Mouse (Mus musculus) stomach, embryonic 16.5 days (tissue): ENCODE measurements around the gene Olfr787. TPM values are rescaled to one million over a fixed set of nuclear protein-coding genes. Genes with fewer than 3 reads are reported as not detected.

Source experiments
- ATAC-seq: fragments of 200-750 bp; cut with Nextera tagmentation; 2 replicates; pipeline ENCODE4 v1.8.0; 2017; ENCODE audit warnings: moderate number of reproducible peaks, moderate TSS enrichment; ENCODE audit not compliant: insufficient read depth, low FRiP score
- H3K27ac ChIP-seq: fragments of 300-500 bp; sonication (generic); 2 replicates; pipeline ENCODE4 v1.5.1; 2014; ENCODE audit warnings: low read length
- H3K27me3 ChIP-seq: fragments of 300-500 bp; sonication (generic); 2 replicates; pipeline ENCODE4 v1.6.1; 2014; ENCODE audit warnings: low read length, control low read depth, mixed read lengths; ENCODE audit not compliant: control insufficient read depth, insufficient read depth
- H3K36me3 ChIP-seq: fragments of 300-500 bp; sonication (generic); 2 replicates; pipeline ENCODE4 v1.6.1; 2014; ENCODE audit warnings: low read length; ENCODE audit not compliant: control insufficient read depth, insufficient read depth
- H3K4me1 ChIP-seq: fragments of 300-500 bp; sonication (generic); 2 replicates; pipeline ENCODE4 v1.6.1; 2014; ENCODE audit warnings: low read length, control low read depth, mixed read lengths; ENCODE audit not compliant: control insufficient read depth, insufficient read depth
- H3K4me2 ChIP-seq: fragments of 300-500 bp; sonication (generic); 2 replicates; pipeline ENCODE4 v1.6.1; 2014; ENCODE audit warnings: low read depth, low read length, mixed read lengths
- H3K4me3 ChIP-seq: fragments of 300-500 bp; sonication (generic); replicated peaks from 2 replicates; pipeline ENCODE4 v1.5.1; 2014; ENCODE audit warnings: mild to moderate bottlenecking, low read length
- H3K9ac ChIP-seq: fragments of 300-500 bp; sonication (generic); 2 replicates; pipeline ENCODE4 v1.6.1; 2014; ENCODE audit warnings: low read length
- H3K9me3 ChIP-seq: fragments of 300-500 bp; sonication (generic); replicated peaks from 2 replicates; pipeline ENCODE4 v1.6.1; 2016; ENCODE audit warnings: low read length, control low read depth; ENCODE audit not compliant: control insufficient read depth
- WGBS: fragments of 180-500 bp; shearing (Covaris S2); extraction: QIAGEN DNeasy Blood & Tissue Kit; methylation state at CpG from one replicate; pipeline ENCODE4 v1.1.7; 2014; 5-methylcytosine and 5-hydroxymethylcytosine counted together
- polyA plus RNA-seq: library from polyadenylated mRNA; unstranded; fragments of >200 nt; fragmentation: Nextera tagmentation; extraction: Ambion mirVana; gene quantifications from 2 replicates; pipeline ENCODE4 v1.2.1, GENCODE M21; 2015

Olfr787 gene
- not detected in 2 replicates for polyA plus RNA-seq

- Histone ChIP-seq H3K36me3 (no peaks in the 10 kb centered on the region), H3K27me3 (no peaks in the 10 kb centered on the region), H3K27ac (no peak within 1 kb of the TSS), H3K9me3 (no peaks in the 10 kb centered on the region), H3K4me3 (no peak within 1 kb of the TSS), H3K4me2 (no peak within 1 kb of the TSS), H3K9ac (no peak within 1 kb of the TSS), H3K4me1 (no peaks in the 10 kb centered on the region)
- ATAC-seq, result no peak
- 74% methylated on average over 3 of the region's 3 CpGs for WGBS
Observed at GRCm38 (mm10) chr10:129461562-129461961, at the start of gene Olfr787. TSS of gene Olfr787 (plus strand) at chr10:129461862.

DNA sequence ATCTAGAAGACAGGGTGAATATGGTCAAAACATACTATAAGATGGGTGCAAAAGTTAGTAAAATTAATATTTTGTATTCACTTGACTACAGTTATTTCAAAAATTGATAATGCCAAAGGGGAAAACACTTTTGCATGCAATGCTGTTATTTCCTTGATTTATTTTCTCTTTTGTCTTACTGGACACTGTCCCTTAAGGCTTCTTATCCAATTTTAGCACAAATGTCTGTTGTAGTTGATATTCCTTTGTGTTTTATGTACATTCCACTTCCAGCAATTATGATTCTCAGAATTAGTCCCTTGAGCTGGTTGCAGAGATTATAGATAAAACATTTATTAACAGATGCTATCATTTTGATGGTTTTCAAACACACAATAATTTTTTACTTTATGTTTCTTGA lies 34.7 kb upstream of the Olfr787 start, which contains the start of gene Olfr786:
Gene Olfr786 (plus strand): TSS at position 301 of the 400 bp plus-strand sequence.
- Histone ChIP-seq H3K27ac (no peak within 1 kb of the TSS), H3K4me2 (no peak within 1 kb of the TSS), H3K4me3 (no peak within 1 kb of the TSS), H3K36me3 (no peaks in the 10 kb centered on the region), H3K9ac (no peak within 1 kb of the TSS), H3K4me1 (no peaks in the 10 kb centered on the region), H3K9me3 (no peaks in the 10 kb centered on the region), H3K27me3 (no peaks in the 10 kb centered on the region)
- no peak for ATAC-seq

DNA sequence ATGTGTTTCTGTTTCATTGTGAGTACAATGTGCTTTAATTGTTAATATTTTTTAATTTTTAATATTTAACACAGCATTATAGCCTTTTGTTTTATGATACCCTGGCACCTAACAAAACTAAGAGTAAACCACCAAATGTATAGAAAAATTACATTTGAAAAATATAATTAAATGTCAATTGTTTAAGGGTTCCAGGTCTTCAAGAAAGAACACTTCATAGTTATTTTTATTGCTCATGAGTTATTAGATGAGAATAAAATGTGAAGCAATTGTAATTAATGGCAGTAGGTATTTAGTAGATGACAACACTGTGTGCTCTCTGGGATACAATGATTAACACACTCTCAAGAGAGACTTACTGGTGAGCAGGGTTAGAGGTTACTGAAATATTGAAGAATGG lies 9.0 kb downstream of the Olfr787 start, which contains the start of gene Olfr788:
Gene Olfr788 (plus strand): TSS at position 301 of the 400 bp plus-strand sequence.
- Histone ChIP-seq H3K4me2 (no peak within 1 kb of the TSS), H3K4me1 (no peaks in the 10 kb centered on the region), H3K27me3 (no peaks in the 10 kb centered on the region), H3K27ac (no peak within 1 kb of the TSS), H3K9me3 (no peaks in the 10 kb centered on the region), H3K9ac (no peak within 1 kb of the TSS), H3K36me3 (no peaks in the 10 kb centered on the region), H3K4me3 (no peak within 1 kb of the TSS)
- no peak for ATAC-seq

DNA sequence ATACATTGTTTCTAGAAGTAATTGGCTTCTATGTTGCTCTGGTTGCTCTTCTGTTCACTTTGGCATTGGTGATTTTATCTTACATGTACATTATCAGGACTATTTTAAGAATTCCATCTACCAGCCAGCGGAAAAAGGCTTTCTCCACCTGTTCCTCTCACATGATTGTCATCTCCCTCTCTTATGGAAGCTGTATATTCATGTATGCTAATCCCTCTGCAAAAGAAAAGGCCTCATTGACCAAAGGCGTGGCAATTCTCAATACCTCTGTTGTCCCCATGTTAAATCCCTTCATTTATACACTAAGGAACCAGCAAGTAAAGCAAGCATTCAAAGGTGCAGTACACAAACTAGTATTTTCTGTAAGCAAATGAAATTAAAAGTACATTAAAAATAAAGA lies 11.6 kb downstream of the Olfr787 start:
- Histone ChIP-seq H3K4me1 (no peaks in the 10 kb centered on the region), H3K4me2 (no peak overlapping the region), H3K9me3 (no peaks in the 10 kb centered on the region), H3K27me3 (no peaks in the 10 kb centered on the region), H3K36me3 (no peaks in the 10 kb centered on the region), H3K4me3 (no peak overlapping the region), H3K9ac (no peak overlapping the region), H3K27ac (no peak overlapping the region)
- no peak for ATAC-seq
- 52% methylated on average over 2 of the region's 2 CpGs for WGBS

GRCm38 (mm10) chr10:129473723-129474122 lies 12.1 kb downstream of the Olfr787 start:
- Histone ChIP-seq H3K4me2 (no peak overlapping the region), H3K27ac (no peak overlapping the region), H3K4me3 (no peak overlapping the region), H3K4me1 (no peaks in the 10 kb centered on the region), H3K36me3 (no peaks in the 10 kb centered on the region), H3K9me3 (no peaks in the 10 kb centered on the region), H3K27me3 (no peaks in the 10 kb centered on the region), H3K9ac (no peak overlapping the region)
- ATAC-seq, result no peak

DNA sequence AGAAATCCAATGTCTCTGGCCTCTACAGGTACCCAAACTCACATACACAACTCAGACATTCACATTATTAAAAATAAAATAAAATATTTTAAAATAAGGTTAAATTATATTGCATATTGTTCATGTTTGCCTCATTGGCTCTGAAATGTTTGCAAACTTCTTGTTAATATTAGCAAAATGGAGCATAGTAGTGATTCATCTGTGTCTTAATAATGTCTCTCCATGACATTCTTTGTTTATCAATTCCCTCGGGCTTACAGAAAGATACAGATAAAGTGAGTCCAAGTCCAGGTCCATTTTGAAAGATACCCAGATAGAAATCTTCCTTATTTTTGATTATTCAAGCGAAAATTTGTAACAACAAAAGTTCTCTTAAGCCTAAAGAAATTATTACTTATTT lies 22.8 kb downstream of the Olfr787 start, which contains the start of gene Olfr789:
Gene Olfr789 (plus strand): TSS at position 301 of the 400 bp plus-strand sequence.
- no peak within 1 kb of the TSS for H3K4me3 ChIP-seq
- WGBS, result 45% methylated on average over 2 of the region's 2 CpGs
- no peak within 1 kb of the TSS for H3K4me2 ChIP-seq
- no peaks in the 10 kb centered on the region for H3K36me3 ChIP-seq
- no peaks in the 10 kb centered on the region for H3K9me3 ChIP-seq
- no peak for ATAC-seq
- no peaks in the 10 kb centered on the region for H3K27me3 ChIP-seq
- H3K27ac ChIP-seq, result no peak within 1 kb of the TSS
- no peak within 1 kb of the TSS for H3K9ac ChIP-seq
- H3K4me1 ChIP-seq, result no peaks in the 10 kb centered on the region

- no peaks in the 10 kb centered on the region for H3K36me3 ChIP-seq
- WGBS, result 81% methylated on average over 2 of the region's 2 CpGs
- H3K4me1 ChIP-seq, result no peaks in the 10 kb centered on the region
- H3K4me2 ChIP-seq, result no peak overlapping the region
- no peak overlapping the region for H3K9ac ChIP-seq
- H3K9me3 ChIP-seq, result no peaks in the 10 kb centered on the region
- ATAC-seq, result no peak
- no peak overlapping the region for H3K27ac ChIP-seq
- H3K27me3 ChIP-seq, result no peaks in the 10 kb centered on the region
- no peak overlapping the region for H3K4me3 ChIP-seq
Observed at GRCm38 (mm10) chr10:129490101-129490500, 28.4 kb downstream of the Olfr787 start.

GRCm38 (mm10) chr10:129498192-129498591 lies 36.5 kb downstream of the Olfr787 start, which contains the start of gene Olfr790:
TSS of gene Olfr790 (plus strand) at chr10:129498492.
- Histone ChIP-seq H3K9ac (no peak within 1 kb of the TSS), H3K4me2 (no peak within 1 kb of the TSS), H3K9me3 (no peaks in the 10 kb centered on the region), H3K27me3 (no peaks in the 10 kb centered on the region), H3K36me3 (no peaks in the 10 kb centered on the region), H3K4me3 (no peak within 1 kb of the TSS), H3K4me1 (no peaks in the 10 kb centered on the region), H3K27ac (no peak within 1 kb of the TSS)
- ATAC-seq, result no peak
